Mouse (Mus musculus) adrenal gland, postnatal 14 days (tissue): ENCODE data around the gene Tas2r102. TPM values are rescaled to one million over a fixed set of nuclear protein-coding genes. Genes with fewer than 3 reads are reported as not detected.

Source experiments
- DNase-seq: peaks from one replicate; pipeline ENCODE4 v3.0.0; 2021; ENCODE audit warnings: mixed read lengths
- long read RNA-seq, 2 experiments: library from polyadenylated mRNA; stranded (forward); transcript quantifications; one replicate each; pipeline ENCODE4 v2.0.0; 2021
- total RNA-seq: library from RNA; stranded (reverse); gene quantifications from 2 replicates; pipeline ENCODE4 v1.2.3, GENCODE M21; 2021

The Tas2r102 gene
- not detected in 2 replicates for total RNA-seq
- long read RNA-seq, experiment 1: 0 reads
- long read RNA-seq, experiment 2: 0 reads

DNA sequence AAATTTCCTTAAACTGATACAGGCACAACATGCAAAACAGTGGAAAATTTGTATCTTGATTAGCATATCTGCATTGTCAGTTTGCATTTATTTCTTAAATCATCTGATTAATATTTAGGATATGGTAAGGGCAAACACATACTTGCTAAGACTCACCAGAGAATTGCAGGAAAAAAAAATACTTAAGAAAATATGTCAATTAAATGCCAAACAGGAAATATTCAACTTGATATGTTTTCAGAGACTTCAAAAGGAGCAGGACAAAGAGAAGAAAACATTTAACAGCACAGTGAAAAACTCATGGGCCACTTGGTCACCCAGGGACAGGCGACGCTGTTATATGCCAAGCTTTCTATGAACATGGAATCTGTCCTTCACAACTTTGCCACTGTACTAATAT is at the start of gene Tas2r102:
Gene Tas2r102 (plus strand): TSS at position 301 of the 400 bp plus-strand sequence.
- DNase-seq: no peak

DNA sequence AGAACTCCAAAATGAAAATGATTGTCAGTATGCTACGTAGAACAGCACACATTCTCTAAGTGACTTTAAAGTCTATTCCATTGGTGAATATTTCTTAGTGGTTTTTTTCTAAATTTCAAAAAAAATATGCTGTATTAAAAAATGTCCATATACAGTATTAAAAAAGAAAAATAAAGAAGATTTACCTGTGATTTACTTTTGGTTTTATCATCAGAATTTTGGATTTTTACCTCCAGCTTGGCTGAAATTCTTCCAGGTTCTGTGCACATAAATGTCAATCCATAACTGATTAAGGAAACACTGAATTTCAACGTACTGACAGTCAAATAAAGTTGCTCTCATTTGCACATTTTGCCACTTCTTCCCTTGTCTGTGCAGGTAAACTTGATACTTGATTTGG is 24.0 kb upstream of the Tas2r102 start, which contains the start of gene Tas2r115:
Gene Tas2r115 (minus strand): TSS at position 101 of the 400 bp plus-strand sequence.
- no peak for DNase-seq

- no peak for DNase-seq
These were observed 11.7 kb upstream of the Tas2r102 start for GRCm38 (mm10) chr6:132750206-132750605.

GRCm38 (mm10) chr6:132754430-132754829 is 7.5 kb upstream of the Tas2r102 start, which contains the start of gene Tas2r124:
Gene Tas2r124, plus strand, starts transcription at chr6:132754730.
- DNase-seq: no peak

DNA sequence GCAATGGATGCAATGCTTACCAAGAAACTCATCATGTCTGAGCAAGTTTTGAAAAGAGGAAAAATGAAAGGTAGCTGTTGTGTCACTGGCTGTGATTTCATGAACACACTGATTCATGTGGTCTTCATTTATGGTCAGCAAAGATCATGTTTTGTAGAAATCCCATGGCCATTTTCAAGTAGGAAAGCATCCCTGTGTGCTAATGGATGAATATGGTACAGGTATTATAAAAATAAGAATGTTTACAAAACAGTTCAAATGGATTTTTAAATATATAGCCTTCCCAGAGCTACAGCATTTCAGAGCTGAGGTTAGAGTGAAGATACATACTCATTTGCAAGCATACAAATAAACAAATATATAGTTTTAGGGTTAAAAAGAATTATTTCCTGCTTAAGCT is 16.1 kb downstream of the Tas2r102 start, which contains the start of gene Tas2r136:
Gene Tas2r136 (minus strand): TSS at position 101 of the 400 bp plus-strand sequence.
- no peak for DNase-seq

GRCm38 (mm10) chr6:132795393-132795792 is 33.5 kb downstream of the Tas2r102 start:
- no peak for DNase-seq

- no peak for DNase-seq
These were observed 40.6 kb downstream of the Tas2r102 start, which contains the start of gene Tas2r117 for GRCm38 (mm10) chr6:132802518-132802917. Gene Tas2r117, plus strand, starts transcription at chr6:132802818.

Other genes with a start within 250 kb of the Tas2r102 start
- gene Prh1, start 192.3 kb upstream of the Tas2r102 start, total RNA-seq: not detected in 2 replicates
- not detected in 2 replicates for gene Prp2, start 166.2 kb upstream of the Tas2r102 start, total RNA-seq
- not detected in 2 replicates for gene A630073D07Rik, start 110.6 kb upstream of the Tas2r102 start, total RNA-seq
- gene Tas2r120, start 105.2 kb upstream of the Tas2r102 start, total RNA-seq: not detected in 2 replicates
- gene Tas2r121, start 61.1 kb upstream of the Tas2r102 start, total RNA-seq: not detected in 2 replicates
- not detected in 2 replicates for gene Tas2r122, start 50.2 kb upstream of the Tas2r102 start, total RNA-seq
- not detected in 2 replicates for gene Tas2r115, start 24.1 kb upstream of the Tas2r102 start, total RNA-seq
- not detected in 2 replicates for gene Tas2r124, start 7.4 kb upstream of the Tas2r102 start, total RNA-seq
- not detected in 2 replicates for gene Tas2r136, start 16.0 kb downstream of the Tas2r102 start, total RNA-seq
- not detected in 2 replicates for gene Tas2r117, start 40.7 kb downstream of the Tas2r102 start, total RNA-seq
- not detected in 2 replicates for gene Tas2r123, start 85.0 kb downstream of the Tas2r102 start, total RNA-seq
- not detected in 2 replicates for gene Tas2r116, start 93.3 kb downstream of the Tas2r102 start, total RNA-seq
- gene Tas2r110, start 105.9 kb downstream of the Tas2r102 start, total RNA-seq: not detected in 2 replicates
- not detected in 2 replicates for gene Tas2r113, start 130.9 kb downstream of the Tas2r102 start, total RNA-seq
- not detected in 2 replicates for gene Tas2r125, start 147.5 kb downstream of the Tas2r102 start, total RNA-seq
- gene Tas2r129, start 189.0 kb downstream of the Tas2r102 start, total RNA-seq: not detected in 2 replicates
- not detected in 2 replicates for gene Tas2r131, start 195.8 kb downstream of the Tas2r102 start, total RNA-seq
- not detected in 2 replicates for gene Tas2r109, start 218.8 kb downstream of the Tas2r102 start, total RNA-seq